Mouse (Mus musculus) heart, adult 2 months (tissue): ENCODE measurements around the gene Kif17.

Source experiments
- CTCF ChIP-seq: fragments of 200-600 bp; IDR thresholded peaks from 2 replicates; pipeline ENCODE4 v1.8.1; 2022; ENCODE audit warnings: antibody characterized with exemption, mild to moderate bottlenecking, moderate library complexity
- EP300 ChIP-seq: fragments of 200-500 bp; IDR thresholded peaks from 2 replicates; pipeline ENCODE4 v1.6.1; 2011; ENCODE audit warnings: low read depth, low read length, control low read depth; ENCODE audit not compliant: insufficient read depth
- POLR2A ChIP-seq: fragments of 200-500 bp; IDR thresholded peaks from 2 replicates; pipeline ENCODE4 v1.6.1; 2011; ENCODE audit warnings: mild to moderate bottlenecking, low read depth, low read length, control low read depth; ENCODE audit not compliant: insufficient read depth

GRCm38 (mm10) chr4:138219331-138219730 is 30.9 kb upstream of the Kif17 start:
- TF ChIP-seq CTCF (no peak), EP300 (no peak), POLR2A (no peak)
